Mouse (Mus musculus) midbrain, embryonic 11.5 days (tissue): ENCODE results near the gene Tcf19. TPM values are rescaled to one million over a fixed set of nuclear protein-coding genes. Genes with fewer than 3 reads are reported as not detected.

ENCODE experiments used
- ATAC-seq: fragments of 200-750 bp; cut with Nextera tagmentation; 2 replicates; pipeline ENCODE4 v1.8.0; 2017; ENCODE audit warnings: moderate TSS enrichment, moderate library complexity; ENCODE audit not compliant: low FRiP score
- DNase-seq: peaks from one replicate; pipeline ENCODE4 v3.0.0; 2015; ENCODE audit warnings: low spot score; ENCODE audit errors: missing footprints
- H3K27ac ChIP-seq: fragments of 300-500 bp; sonication (generic); 2 replicates; pipeline ENCODE4 v1.5.1; 2014; ENCODE audit warnings: low read depth, low read length
- H3K27me3 ChIP-seq: fragments of 300-500 bp; sonication (generic); 2 replicates; pipeline ENCODE4 v1.6.1; 2014; ENCODE audit warnings: mild to moderate bottlenecking, low read length, moderate library complexity, mixed read lengths; ENCODE audit not compliant: control insufficient read depth, insufficient read depth
- H3K36me3 ChIP-seq: fragments of 300-500 bp; sonication (generic); 2 replicates; pipeline ENCODE4 v1.6.1; 2014; ENCODE audit warnings: mild to moderate bottlenecking, low read length, moderate library complexity, mixed read lengths; ENCODE audit not compliant: control insufficient read depth, insufficient read depth
- H3K4me1 ChIP-seq: fragments of 300-500 bp; sonication (generic); 2 replicates; pipeline ENCODE4 v1.6.1; 2014; ENCODE audit warnings: low read length; ENCODE audit not compliant: control insufficient read depth, insufficient read depth
- H3K4me2 ChIP-seq: fragments of 300-500 bp; sonication (generic); 2 replicates; pipeline ENCODE4 v1.6.1; 2014; ENCODE audit warnings: mild to moderate bottlenecking, moderate library complexity
- H3K4me3 ChIP-seq: fragments of 300-500 bp; sonication (generic); 2 replicates; pipeline ENCODE4 v1.5.1; 2014; ENCODE audit warnings: low read depth, low read length
- H3K9ac ChIP-seq: fragments of 300-500 bp; sonication (generic); 2 replicates; pipeline ENCODE4 v1.6.1; 2014; ENCODE audit warnings: low read length
- H3K9me3 ChIP-seq: fragments of 300-500 bp; sonication (generic); 2 replicates; pipeline ENCODE4 v1.6.1; 2016; ENCODE audit warnings: low read length; ENCODE audit not compliant: control insufficient read depth
- WGBS: fragments of 180-500 bp; shearing (Covaris S2); extraction: QIAGEN DNeasy Blood & Tissue Kit; methylation state at CpG from one replicate; pipeline ENCODE4 v1.1.7; 2014; 5-methylcytosine and 5-hydroxymethylcytosine counted together
- polyA plus RNA-seq: library from polyadenylated mRNA; unstranded; fragments of >200 nt; fragmentation: Nextera tagmentation; extraction: Ambion mirVana; gene quantifications from 2 replicates; pipeline ENCODE4 v1.2.1, GENCODE M21; 2014

Tcf19 gene
- polyA plus RNA-seq, result 56.7 and 57.7 TPM in 2 replicates

GRCm38 (mm10) chr17:35516652-35517500 is at the start of gene Tcf19, which contains the start of gene Cchcr1:
Gene Tcf19 (minus strand): TSS chr17:35516824.
Gene Cchcr1 (plus strand): TSS chr17:35517100.
- H3K4me3 ChIP-seq, result peak within 1 kb of the TSS; percentile 54
- H3K36me3 ChIP-seq, result no peaks in the 10 kb centered on the region
- WGBS, result under 1% methylated on average over 67 of the region's 67 CpGs
- H3K4me1 ChIP-seq, result peaks cover 23% of the 10 kb centered on the region
- H3K9me3 ChIP-seq, result no peaks in the 10 kb centered on the region
- ATAC-seq (peak; percentile 95), DNase-seq (peak; percentile 99)
- no peaks in the 10 kb centered on the region for H3K27me3 ChIP-seq
- peak within 1 kb of the TSS; percentile 78 for H3K4me2 ChIP-seq
- peak within 1 kb of the TSS; percentile 69 for H3K9ac ChIP-seq
- H3K27ac ChIP-seq, result no peak within 1 kb of the TSS

GRCm38 (mm10) chr17:35558216-35558615 is 41.6 kb upstream of the Tcf19 start:
- no peak overlapping the region for H3K9ac ChIP-seq
- no peaks in the 10 kb centered on the region for H3K36me3 ChIP-seq
- no peak for ATAC-seq
- no peak overlapping the region for H3K4me3 ChIP-seq
- no peaks in the 10 kb centered on the region for H3K4me1 ChIP-seq
- H3K27ac ChIP-seq, result no peak overlapping the region
- no peak overlapping the region for H3K4me2 ChIP-seq
- no peak for DNase-seq
- WGBS, result 59% methylated on average over 8 of the region's 8 CpGs
- H3K27me3 ChIP-seq, result no peaks in the 10 kb centered on the region
- H3K9me3 ChIP-seq, result no peaks in the 10 kb centered on the region

DNA sequence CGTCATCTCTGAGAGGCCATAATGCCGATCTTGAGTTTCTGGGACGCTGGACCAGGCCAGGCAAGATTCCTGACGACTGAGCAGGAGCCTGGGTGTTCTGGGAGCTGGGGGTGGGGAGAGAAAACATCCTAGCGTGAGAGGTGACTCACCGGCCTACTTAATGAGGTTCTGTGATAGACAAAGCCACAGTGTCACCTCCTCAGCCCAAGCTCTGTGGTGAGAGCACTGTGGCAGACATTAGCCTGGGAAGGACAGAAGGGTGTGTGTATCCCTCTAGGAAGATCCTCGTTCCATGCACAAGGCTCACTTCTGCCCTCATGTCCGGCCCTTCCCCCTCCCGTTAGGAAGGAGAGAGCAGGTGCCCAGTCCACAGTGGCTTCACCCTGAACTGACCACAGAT is 40.7 kb upstream of the Tcf19 start:
- ATAC-seq (no peak), DNase-seq (peak; percentile 84)
- H3K4me3 ChIP-seq, result no peak overlapping the region
- H3K4me2 ChIP-seq, result no peak overlapping the region
- H3K4me1 ChIP-seq, result no peaks in the 10 kb centered on the region
- no peak overlapping the region for H3K9ac ChIP-seq
- no peak overlapping the region for H3K27ac ChIP-seq
- no peaks in the 10 kb centered on the region for H3K27me3 ChIP-seq
- no peaks in the 10 kb centered on the region for H3K9me3 ChIP-seq
- 78% methylated on average over 9 of the region's 9 CpGs for WGBS
- H3K36me3 ChIP-seq, result no peaks in the 10 kb centered on the region

GRCm38 (mm10) chr17:35556812-35557211 is 40.2 kb upstream of the Tcf19 start:
- Histone ChIP-seq H3K4me2 (no peak overlapping the region), H3K36me3 (no peaks in the 10 kb centered on the region), H3K9ac (no peak overlapping the region), H3K4me1 (no peaks in the 10 kb centered on the region), H3K27me3 (no peaks in the 10 kb centered on the region), H3K9me3 (no peaks in the 10 kb centered on the region), H3K27ac (no peak overlapping the region), H3K4me3 (no peak overlapping the region)
- 30% methylated on average over 5 of the region's 5 CpGs for WGBS
- peak; percentile 93 for DNase-seq
- no peak for ATAC-seq

DNA sequence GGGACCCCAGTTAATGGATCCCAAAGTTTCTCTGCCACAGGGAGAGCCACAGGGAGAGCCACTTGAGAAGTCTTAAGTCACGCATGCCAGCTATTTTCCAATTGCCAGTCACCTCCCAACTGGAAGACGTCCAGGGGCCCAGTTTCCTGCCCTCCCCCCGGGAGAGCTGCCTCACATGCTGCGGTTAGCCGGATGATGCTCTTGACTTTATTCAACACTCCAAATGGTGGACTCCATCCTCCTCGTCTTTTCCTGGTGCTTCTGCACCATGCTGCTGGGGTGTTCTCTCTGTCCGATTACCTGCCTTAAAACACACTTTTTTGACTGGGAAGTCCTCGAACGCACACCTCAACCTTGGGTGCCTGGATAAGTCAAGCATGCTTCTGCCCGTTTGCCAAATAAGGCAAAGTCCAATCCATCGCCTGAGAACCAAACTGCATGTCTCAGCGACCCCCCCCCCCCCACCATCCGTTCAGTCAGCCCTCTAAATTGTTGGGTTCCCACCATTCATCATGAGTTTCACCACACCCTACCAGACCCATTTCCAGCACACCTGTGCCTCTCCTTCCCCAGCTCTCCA is 39.7 kb upstream of the Tcf19 start:
- ATAC-seq, result no peak
- no peaks in the 10 kb centered on the region for H3K9me3 ChIP-seq
- no peaks in the 10 kb centered on the region for H3K4me1 ChIP-seq
- no peak overlapping the region for H3K4me3 ChIP-seq
- H3K36me3 ChIP-seq, result no peaks in the 10 kb centered on the region
- H3K27me3 ChIP-seq, result no peaks in the 10 kb centered on the region
- 87% methylated on average over 13 of the region's 13 CpGs for WGBS
- H3K9ac ChIP-seq, result no peak overlapping the region
- H3K4me2 ChIP-seq, result no peak overlapping the region
- no peak overlapping the region for H3K27ac ChIP-seq
- DNase-seq, result no peak

GRCm38 (mm10) chr17:35554761-35555397 is 38.3 kb upstream of the Tcf19 start:
- no peak overlapping the region for H3K27ac ChIP-seq
- ATAC-seq, result no peak
- H3K27me3 ChIP-seq, result no peaks in the 10 kb centered on the region
- no peak overlapping the region for H3K9ac ChIP-seq
- 93% methylated on average over 18 of the region's 18 CpGs for WGBS
- H3K4me3 ChIP-seq, result no peak overlapping the region
- no peak overlapping the region for H3K4me2 ChIP-seq
- H3K4me1 ChIP-seq, result no peaks in the 10 kb centered on the region
- H3K36me3 ChIP-seq, result no peaks in the 10 kb centered on the region
- no peak for DNase-seq
- no peaks in the 10 kb centered on the region for H3K9me3 ChIP-seq

GRCm38 (mm10) chr17:35554321-35554720 is 37.7 kb upstream of the Tcf19 start:
- H3K9me3 ChIP-seq, result no peaks in the 10 kb centered on the region
- no peak for ATAC-seq
- no peaks in the 10 kb centered on the region for H3K27me3 ChIP-seq
- DNase-seq, result no peak
- H3K4me1 ChIP-seq, result no peaks in the 10 kb centered on the region
- no peaks in the 10 kb centered on the region for H3K36me3 ChIP-seq
- no peak overlapping the region for H3K4me2 ChIP-seq
- 83% methylated on average over 5 of the region's 5 CpGs for WGBS
- H3K9ac ChIP-seq, result no peak overlapping the region
- no peak overlapping the region for H3K4me3 ChIP-seq
- H3K27ac ChIP-seq, result no peak overlapping the region

DNA sequence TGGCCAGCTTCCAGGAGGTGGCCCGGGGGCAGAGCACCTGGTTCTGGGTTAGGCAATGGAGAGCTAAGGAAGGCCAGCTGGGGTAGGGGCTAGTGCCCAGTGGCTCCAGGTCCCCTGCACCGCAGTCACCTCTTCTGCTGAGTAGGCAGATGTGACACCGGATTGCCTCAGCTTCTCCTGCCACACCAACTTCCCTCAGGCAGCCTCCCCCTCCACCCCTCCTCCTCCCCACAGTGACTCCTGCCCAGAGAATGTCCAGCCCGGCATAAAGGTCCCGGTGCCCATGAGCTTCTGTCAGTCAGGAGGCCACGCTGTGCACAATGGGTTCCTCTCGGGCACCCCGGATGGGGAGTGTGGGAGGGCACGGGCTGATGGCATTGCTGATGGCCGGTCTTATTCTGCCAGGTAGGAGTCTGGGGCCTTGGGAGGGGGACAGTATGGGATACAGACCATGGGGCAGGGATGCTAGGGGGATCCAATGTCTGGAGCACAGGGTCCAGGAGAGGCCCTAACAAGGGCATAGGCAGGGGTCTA is 35.3 kb upstream of the Tcf19 start, which contains the start of gene Cdsn:
Gene Cdsn (plus strand): TSS at position 248 of the 534 bp plus-strand sequence.
- no peaks in the 10 kb centered on the region for H3K9me3 ChIP-seq
- H3K27me3 ChIP-seq, result 0 out of 2 replicates have a peak, but pooled peaks cover 2% of the 10 kb centered on the region
- DNase-seq (no peak), ATAC-seq (no peak)
- 71% methylated on average over 10 of the region's 10 CpGs for WGBS
- H3K4me3 ChIP-seq, result no peak within 1 kb of the TSS
- H3K36me3 ChIP-seq, result no peaks in the 10 kb centered on the region
- H3K27ac ChIP-seq, result no peak within 1 kb of the TSS
- no peak within 1 kb of the TSS for H3K9ac ChIP-seq
- H3K4me2 ChIP-seq, result no peak within 1 kb of the TSS
- H3K4me1 ChIP-seq, result no peaks in the 10 kb centered on the region
